Mouse (Mus musculus) limb, embryonic 11.5 days (tissue): ENCODE data around the gene C130050O18Rik. TPM values are rescaled to one million over a fixed set of nuclear protein-coding genes. Genes with fewer than 3 reads are reported as not detected.

ENCODE experiments used
- ATAC-seq: fragments of 200-750 bp; cut with Nextera tagmentation; 2 replicates; pipeline ENCODE4 v1.8.0; 2017; ENCODE audit warnings: low read depth; ENCODE audit not compliant: insufficient number of reproducible peaks, low FRiP score, low TSS enrichment
- DNase-seq: peaks from one replicate; pipeline ENCODE4 v3.0.0-alpha.2; 2015; ENCODE audit warnings: low spot score
- H3K27ac ChIP-seq: fragments of 300-500 bp; sonication (generic); replicated peaks from 2 replicates; pipeline ENCODE4 v1.5.1; 2014; ENCODE audit warnings: low read depth, mild to moderate bottlenecking, low read length
- H3K27me3 ChIP-seq: fragments of 300-500 bp; sonication (generic); 2 replicates; pipeline ENCODE4 v1.6.1; 2014; ENCODE audit warnings: mild to moderate bottlenecking, low read length, mixed read lengths; ENCODE audit not compliant: control insufficient read depth, insufficient read depth
- H3K36me3 ChIP-seq: fragments of 300-500 bp; sonication (generic); 2 replicates; pipeline ENCODE4 v1.6.1; 2014; ENCODE audit warnings: mild to moderate bottlenecking, low read length, moderate library complexity, mixed read lengths; ENCODE audit not compliant: control insufficient read depth, insufficient read depth
- H3K4me1 ChIP-seq: fragments of 300-500 bp; sonication (generic); 2 replicates; pipeline ENCODE4 v1.6.1; 2014; ENCODE audit warnings: low read length, mixed read lengths; ENCODE audit not compliant: control insufficient read depth, insufficient read depth
- H3K4me2 ChIP-seq: fragments of 300-500 bp; sonication (generic); 2 replicates; pipeline ENCODE4 v1.6.1; 2014; ENCODE audit warnings: low read depth, mild to moderate bottlenecking, moderate library complexity; ENCODE audit not compliant: severe bottlenecking
- H3K4me3 ChIP-seq: fragments of 300-500 bp; sonication (generic); 2 replicates; pipeline ENCODE4 v1.5.1; 2014; ENCODE audit warnings: low read depth, low read length
- H3K9ac ChIP-seq: fragments of 300-500 bp; sonication (generic); 2 replicates; pipeline ENCODE4 v1.6.1; 2014; ENCODE audit warnings: mild to moderate bottlenecking, low read length
- H3K9me3 ChIP-seq: fragments of 300-500 bp; sonication (generic); 2 replicates; pipeline ENCODE4 v1.6.1; 2016; ENCODE audit warnings: low read length; ENCODE audit not compliant: control insufficient read depth
- WGBS: fragments of 180-500 bp; shearing (Covaris S2); extraction: QIAGEN DNeasy Blood & Tissue Kit; methylation state at CpG from one replicate; pipeline ENCODE4 v1.1.7; 2014; 5-methylcytosine and 5-hydroxymethylcytosine counted together
- polyA plus RNA-seq: library from polyadenylated mRNA; unstranded; fragments of >200 nt; fragmentation: Nextera tagmentation; extraction: Ambion mirVana; gene quantifications from 2 replicates; pipeline ENCODE4 v1.2.1, GENCODE M21; 2014

The C130050O18Rik gene
- polyA plus RNA-seq, 1 experiment from 2014 or later = 0.89 TPM

DNA sequence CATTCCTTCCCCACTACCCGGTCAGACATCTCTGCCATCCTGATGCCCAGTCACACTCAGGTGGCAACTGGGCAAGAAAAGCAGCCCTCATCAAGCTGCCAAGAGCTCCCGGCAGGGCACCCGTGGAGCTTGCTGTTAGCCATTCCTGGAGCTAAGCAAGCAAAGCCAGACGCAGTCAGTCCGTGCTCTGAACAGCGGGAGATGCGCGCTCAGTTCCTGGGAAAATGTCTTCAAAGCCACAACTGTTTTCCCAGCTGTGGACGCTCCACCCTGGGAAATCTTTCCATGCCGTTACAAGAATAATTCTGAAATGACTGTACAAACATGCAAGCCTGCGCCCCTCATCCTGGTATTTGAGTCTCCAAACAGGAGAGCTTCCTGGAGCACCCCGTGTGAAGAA, 37.3 kb downstream of the C130050O18Rik start:
- no peaks in the 10 kb centered on the region for H3K9me3 ChIP-seq
- no peaks in the 10 kb centered on the region for H3K4me1 ChIP-seq
- no peak for DNase-seq
- H3K27ac ChIP-seq = no peak overlapping the region
- whole genome bisulfite sequencing = 89% methylated on average over 12 of the region's 12 CpGs
- H3K36me3 ChIP-seq = no peaks in the 10 kb centered on the region
- no peak overlapping the region for H3K4me2 ChIP-seq
- no peak for ATAC-seq
- no peaks in the 10 kb centered on the region for H3K27me3 ChIP-seq
- H3K4me3 ChIP-seq = no peak overlapping the region
- H3K9ac ChIP-seq = no peak overlapping the region; the same call in 1 of the 2 replicates

DNA sequence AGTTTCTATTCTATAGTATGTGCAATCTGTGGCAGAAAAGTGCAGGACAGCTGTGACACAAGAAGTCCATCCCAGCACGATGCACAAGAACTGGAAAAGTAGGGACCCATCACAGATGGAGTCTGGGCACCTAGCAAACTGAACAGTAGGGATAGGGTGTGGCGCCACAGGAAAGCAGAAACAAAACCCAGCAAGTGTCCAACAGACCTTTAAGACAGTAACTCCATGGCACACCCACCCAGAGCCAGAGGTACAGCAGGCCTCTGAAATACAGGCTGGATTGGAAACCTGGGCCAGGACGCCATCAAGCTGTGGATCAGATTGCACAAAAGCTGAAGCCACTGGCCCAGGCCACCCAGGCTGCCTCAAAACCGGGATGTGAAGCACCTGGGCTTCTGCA, 37.9 kb downstream of the C130050O18Rik start:
- no peaks in the 10 kb centered on the region for H3K36me3 ChIP-seq
- no peaks in the 10 kb centered on the region for H3K9me3 ChIP-seq
- H3K4me1 ChIP-seq = no peaks in the 10 kb centered on the region
- no peak overlapping the region for H3K4me3 ChIP-seq
- ATAC-seq = no peak
- no peaks in the 10 kb centered on the region for H3K27me3 ChIP-seq
- no peak for DNase-seq
- H3K9ac ChIP-seq = no peak overlapping the region
- H3K4me2 ChIP-seq = no peak overlapping the region
- 74% methylated on average over 4 of the region's 4 CpGs for WGBS
- no peak overlapping the region for H3K27ac ChIP-seq

DNA sequence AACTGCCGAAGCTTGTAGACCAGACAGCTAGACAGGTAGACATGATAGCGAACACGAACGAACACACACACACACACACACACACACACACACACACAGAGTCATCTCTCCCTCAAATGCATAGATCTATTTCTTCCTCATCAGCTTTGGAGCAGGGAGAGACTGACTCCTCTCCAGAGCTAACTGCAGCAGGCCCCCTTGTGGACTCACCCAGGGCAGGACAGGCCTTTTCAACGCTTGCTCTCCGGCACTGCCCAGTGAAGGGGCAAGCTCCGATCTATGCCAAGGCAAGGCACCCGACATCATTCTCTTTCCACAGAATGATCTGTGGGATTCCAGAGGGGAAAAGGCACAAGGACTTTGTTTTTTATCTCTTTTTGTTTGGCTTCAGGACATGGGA, 40.2 kb downstream of the C130050O18Rik start:
- no peak overlapping the region for H3K9ac ChIP-seq
- H3K27me3 ChIP-seq = no peaks in the 10 kb centered on the region
- H3K27ac ChIP-seq = no peak overlapping the region
- no peaks in the 10 kb centered on the region for H3K36me3 ChIP-seq
- no peaks in the 10 kb centered on the region for H3K9me3 ChIP-seq
- H3K4me1 ChIP-seq = no peaks in the 10 kb centered on the region
- no peak overlapping the region for H3K4me2 ChIP-seq
- ATAC-seq (no peak), DNase-seq (no peak)
- 91% methylated on average over 8 of the region's 8 CpGs for WGBS
- no peak overlapping the region for H3K4me3 ChIP-seq

DNA sequence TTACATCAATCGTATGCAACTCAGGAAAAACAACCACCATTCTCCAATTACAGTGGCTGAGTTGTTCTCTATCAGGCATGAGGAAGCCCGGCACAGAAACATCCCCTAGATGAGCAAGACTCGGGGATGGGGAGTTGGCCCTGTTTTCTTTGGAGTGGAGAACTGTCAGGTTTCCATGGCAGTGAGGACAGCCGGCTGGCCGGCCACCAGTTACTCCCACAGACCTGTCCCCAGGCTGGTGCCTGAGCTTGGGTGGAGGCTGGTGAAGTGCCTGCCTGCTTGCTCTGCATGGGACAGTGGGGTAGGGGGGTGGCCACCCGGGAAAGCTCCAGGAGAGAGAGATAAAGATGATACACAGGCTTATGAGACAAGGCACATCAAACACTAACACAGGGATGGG, 42.9 kb downstream of the C130050O18Rik start:
- ATAC-seq (no peak), DNase-seq (no peak)
- Histone ChIP-seq H3K36me3 (no peaks in the 10 kb centered on the region), H3K9ac (no peak overlapping the region), H3K9me3 (no peaks in the 10 kb centered on the region), H3K4me2 (no peak overlapping the region), H3K4me1 (no peaks in the 10 kb centered on the region), H3K4me3 (no peak overlapping the region), H3K27me3 (no peaks in the 10 kb centered on the region), H3K27ac (no peak overlapping the region)
- 75% methylated on average over 6 of the region's 6 CpGs for WGBS

DNA sequence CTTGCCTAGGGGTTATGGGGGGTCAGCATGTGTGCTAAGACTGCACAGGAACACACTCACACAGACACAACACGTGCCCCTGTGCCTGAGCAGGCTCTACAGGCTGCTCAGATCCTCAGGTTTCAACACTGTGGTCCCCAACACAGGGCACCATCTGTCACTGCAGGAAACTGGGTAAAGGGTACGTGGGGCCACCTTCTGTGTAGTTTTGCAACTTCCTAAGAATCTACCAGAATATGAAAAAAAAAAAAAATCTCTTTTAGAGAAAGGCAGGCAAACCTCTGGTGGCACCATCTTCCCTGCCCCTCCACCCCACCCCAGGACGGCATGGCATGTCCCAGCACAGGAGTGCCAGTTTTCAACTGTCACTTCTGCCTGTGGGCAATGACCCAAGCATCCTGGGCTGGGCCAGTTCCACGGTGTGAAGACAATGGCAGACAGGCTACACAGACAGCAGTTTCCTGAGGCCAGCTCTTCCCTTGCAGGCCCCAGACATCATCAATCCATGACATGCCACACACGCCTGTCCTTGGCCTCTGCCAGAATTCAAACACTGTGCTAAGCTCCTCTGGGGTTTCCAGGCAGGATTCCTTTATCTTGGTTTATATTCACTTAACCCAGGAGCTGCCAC, 44.2 kb downstream of the C130050O18Rik start:
- Histone ChIP-seq H3K9ac (no peak overlapping the region), H3K27me3 (no peaks in the 10 kb centered on the region), H3K4me1 (no peaks in the 10 kb centered on the region), H3K36me3 (no peaks in the 10 kb centered on the region), H3K27ac (no peak overlapping the region), H3K4me2 (no peak overlapping the region), H3K4me3 (no peak overlapping the region), H3K9me3 (no peaks in the 10 kb centered on the region)
- ATAC-seq = no peak
- 73% methylated on average over 5 of the region's 5 CpGs for WGBS
- DNase-seq = no peak

DNA sequence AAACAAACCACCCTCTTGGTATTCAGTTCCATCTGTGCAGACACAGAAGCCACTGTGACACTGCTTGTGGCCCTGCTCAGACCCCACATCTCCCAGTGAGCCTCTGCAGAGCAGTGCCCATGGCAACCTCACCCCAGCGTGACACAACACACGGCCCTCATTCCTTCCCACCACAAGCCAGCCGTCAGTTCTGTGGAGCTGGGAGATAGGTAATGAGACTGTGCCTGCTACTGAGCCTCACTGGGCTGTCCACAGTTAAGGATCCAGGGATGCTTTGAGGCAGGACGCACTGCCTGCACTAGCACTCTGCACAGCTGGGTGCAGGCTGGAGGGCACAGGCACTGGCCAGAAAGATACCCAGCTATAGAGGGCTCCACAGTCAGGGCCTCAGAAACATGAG, 44.8 kb downstream of the C130050O18Rik start:
- Histone ChIP-seq H3K9me3 (no peaks in the 10 kb centered on the region), H3K4me3 (no peak overlapping the region), H3K27ac (no peak overlapping the region), H3K4me1 (no peaks in the 10 kb centered on the region), H3K27me3 (no peaks in the 10 kb centered on the region), H3K9ac (no peak overlapping the region), H3K4me2 (no peak overlapping the region), H3K36me3 (no peaks in the 10 kb centered on the region)
- ATAC-seq (no peak), DNase-seq (no peak)
- WGBS = 69% methylated on average over 4 of the region's 4 CpGs

DNA sequence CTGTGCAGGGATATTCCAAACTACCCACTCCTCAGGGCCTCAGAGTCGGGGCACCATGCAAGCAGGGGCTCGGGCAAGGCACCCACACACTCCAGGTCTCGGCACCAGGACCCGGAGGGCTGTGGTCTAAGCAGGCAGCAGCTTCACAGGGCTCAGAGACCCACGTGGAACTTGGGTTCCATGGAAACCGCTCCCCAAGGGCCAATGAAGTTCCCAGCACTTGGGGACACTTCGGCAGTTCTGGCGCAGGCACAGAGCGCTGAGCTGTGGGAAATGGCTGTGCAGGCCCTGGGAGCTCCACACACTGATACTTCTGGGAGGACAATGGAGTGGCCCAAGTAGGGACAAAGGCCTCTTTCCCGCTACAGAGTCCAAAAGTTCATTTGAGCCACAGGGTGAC, 48.0 kb downstream of the C130050O18Rik start:
- 91% methylated on average over 10 of the region's 10 CpGs for WGBS
- Histone ChIP-seq H3K9ac (no peak overlapping the region), H3K27me3 (no peaks in the 10 kb centered on the region), H3K27ac (no peak overlapping the region), H3K4me2 (no peak overlapping the region), H3K9me3 (no peaks in the 10 kb centered on the region), H3K4me3 (no peak overlapping the region), H3K36me3 (no peaks in the 10 kb centered on the region), H3K4me1 (no peaks in the 10 kb centered on the region)
- ATAC-seq (no peak), DNase-seq (no peak)

DNA sequence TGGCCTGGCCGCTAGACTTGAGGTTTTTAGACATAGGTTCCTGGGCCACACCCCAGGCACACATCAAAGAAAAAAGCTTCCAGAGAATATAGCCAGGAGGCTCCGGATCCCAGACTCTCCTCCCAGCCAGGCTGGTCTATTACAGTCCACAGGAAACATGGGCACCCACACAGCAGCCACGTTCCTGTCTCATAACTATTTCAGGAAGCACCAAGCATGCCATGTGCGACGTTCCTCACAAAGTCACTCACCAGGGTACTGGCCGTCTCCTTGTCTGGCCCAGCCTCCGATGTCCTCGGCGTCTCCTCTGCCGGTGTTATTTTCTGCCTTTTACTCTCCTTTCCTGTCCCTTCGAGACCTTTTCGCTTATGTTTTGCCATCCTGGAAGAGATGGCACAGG, 50.1 kb downstream of the C130050O18Rik start:
- 0 out of 2 replicates have a peak, but pooled peaks cover 2% of the 10 kb centered on the region for H3K4me1 ChIP-seq
- no peak overlapping the region for H3K4me2 ChIP-seq
- H3K4me3 ChIP-seq = no peak overlapping the region
- 94% methylated on average over 12 of the region's 12 CpGs for WGBS
- no peaks in the 10 kb centered on the region for H3K27me3 ChIP-seq
- ATAC-seq (no peak), DNase-seq (no peak)
- no peak overlapping the region for H3K9ac ChIP-seq
- H3K9me3 ChIP-seq = no peaks in the 10 kb centered on the region
- no peaks in the 10 kb centered on the region for H3K36me3 ChIP-seq
- no peak overlapping the region for H3K27ac ChIP-seq

DNA sequence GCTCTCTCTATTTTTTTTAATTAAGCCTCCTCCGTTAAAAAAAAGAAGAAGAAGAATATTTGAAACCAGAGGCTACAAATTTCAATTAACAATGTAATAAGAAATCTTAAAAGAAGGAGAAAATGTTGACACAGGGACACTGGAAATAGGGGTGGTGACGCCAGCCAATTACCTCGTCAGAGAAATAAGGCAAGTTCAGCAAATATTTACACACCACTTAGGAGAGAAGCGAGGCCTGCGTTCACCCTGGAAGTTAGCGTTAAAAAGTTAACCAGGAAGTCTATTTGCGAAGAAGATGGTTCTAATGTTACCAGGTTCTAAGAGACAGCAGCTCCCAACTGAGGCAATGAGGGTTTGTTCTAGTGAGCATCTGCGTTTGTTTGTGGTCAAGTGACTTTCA, 52.2 kb downstream of the C130050O18Rik start:
- Histone ChIP-seq H3K9ac (no peak overlapping the region), H3K27me3 (no peaks in the 10 kb centered on the region), H3K36me3 (no peaks in the 10 kb centered on the region), H3K4me2 (no peak overlapping the region), H3K4me3 (no peak overlapping the region), H3K9me3 (no peaks in the 10 kb centered on the region), H3K27ac (no peak overlapping the region), H3K4me1 (0 out of 2 replicates have a peak, but pooled peaks cover 5% of the 10 kb centered on the region)
- DNase-seq (no peak), ATAC-seq (no peak)
- 91% methylated on average over 8 of the region's 8 CpGs for WGBS
